ENCODE assay signal across 18 mouse cellular contexts in genomic region chr3:51131341-51131740, GRCm38 (mm10).
"Had no signal": no experiment of that assay in that cellular context is flagged by ENCODE, and none has a peak within 500 bp of the region (broad histone marks: within the 10 kb centered on the region; RNA-seq: fewer than 3 reads in every experiment).

No protein-coding gene starts in this region.

- H3K4me1 ChIP-seq: intestine, embryonic 15.5 days; liver, embryonic 12.5 days; liver, embryonic 15.5 days; neural tube, embryonic 12.5 days had no signal

- H3K9me3 ChIP-seq: intestine, embryonic 15.5 days; limb, embryonic 10.5 days; limb, embryonic 13.5 days; liver, embryonic 12.5 days; liver, embryonic 15.5 days; midbrain, embryonic 12.5 days; neural tube, embryonic 12.5 days had no signal

- H3K9ac ChIP-seq: intestine, embryonic 15.5 days; limb, embryonic 13.5 days; liver, embryonic 12.5 days; liver, embryonic 15.5 days; lung, embryonic 14.5 days; midbrain, embryonic 12.5 days; neural tube, embryonic 12.5 days had no signal

- H3K4me3 ChIP-seq: intestine, embryonic 15.5 days; limb, embryonic 10.5 days; limb, embryonic 13.5 days; liver, embryonic 12.5 days; liver, embryonic 15.5 days; midbrain, embryonic 12.5 days; myocyte; neural tube, embryonic 12.5 days had no signal

- ATAC-seq: intestine, embryonic 15.5 days; liver, embryonic 12.5 days; midbrain, embryonic 16.5 days had no signal

- H3K27me3 ChIP-seq: intestine, embryonic 15.5 days; limb, embryonic 13.5 days; liver, embryonic 12.5 days; liver, embryonic 15.5 days; neural tube, embryonic 12.5 days had no signal

- H3K4me2 ChIP-seq: intestine, embryonic 15.5 days; limb, embryonic 13.5 days; liver, embryonic 12.5 days; liver, embryonic 15.5 days; lung, embryonic 14.5 days; midbrain, embryonic 12.5 days; neural tube, embryonic 12.5 days had no signal

- DNase-seq: kidney, adult 18-20 months; kidney, adult 9 months; kidney, postnatal 14 days; kidney, postnatal 4 days; liver; lung, embryonic 14.5 days; retina, postnatal 1 day; thymus, postnatal 36 days had no signal

- H3K36me3 ChIP-seq: intestine, embryonic 15.5 days; limb, embryonic 10.5 days; limb, embryonic 13.5 days; liver, embryonic 12.5 days; liver, embryonic 15.5 days; midbrain, embryonic 12.5 days; neural tube, embryonic 12.5 days had no signal

- H3K27ac ChIP-seq: intestine, embryonic 15.5 days; limb, embryonic 10.5 days; limb, embryonic 13.5 days; liver, embryonic 12.5 days; liver, embryonic 15.5 days; macrophage; midbrain, embryonic 12.5 days; neural tube, embryonic 12.5 days had no signal
